Mouse (Mus musculus) MEL (cell line): ENCODE results near the gene Tedc1. TPM values are rescaled to one million over a fixed set of nuclear protein-coding genes. Genes with fewer than 3 reads are reported as not detected.

ENCODE experiments used
- DNase-seq: peaks from one replicate; pipeline ENCODE4 v3.0.0; 2011; ENCODE audit warnings: low read depth, low spot score
- H3K27ac ChIP-seq: 2 replicates; pipeline ENCODE4 v1.5.1; 2012; ENCODE audit warnings: low read depth, mild to moderate bottlenecking, control low read depth, low read length, moderate library complexity; ENCODE audit not compliant: control insufficient read depth
- H3K27me3 ChIP-seq, 2 experiments: fragments of 150-350 bp in 1 of 2; sonication (generic) in 1 of 2; 2 replicates each; pipeline ENCODE4 v1.6.1; 2012; ENCODE audit warnings: low read length in 2 of 2, mild to moderate bottlenecking in 2 of 2, improper control_type of control experiment in 1 of 2, moderate library complexity in 1 of 2; ENCODE audit not compliant: insufficient read depth in 2 of 2, control insufficient read depth in 1 of 2
- H3K36me3 ChIP-seq, 2 experiments: 2 replicates each; pipeline ENCODE4 v1.6.1; 2012 to 2014; ENCODE audit warnings: low read length in 2 of 2, improper control_type of control experiment in 1 of 2, inconsistent platforms in 1 of 2, mild to moderate bottlenecking in 1 of 2; ENCODE audit not compliant: insufficient read depth in 2 of 2, control insufficient read depth in 1 of 2
- H3K4me1 ChIP-seq, 2 experiments: fragments of 150-350 bp in 1 of 2; sonication (generic) in 1 of 2; 2 replicates each; pipeline ENCODE4 v1.6.1; 2012; ENCODE audit warnings: low read length in 2 of 2, improper control_type of control experiment in 1 of 2, mild to moderate bottlenecking in 1 of 2; ENCODE audit not compliant: insufficient read depth in 2 of 2, control insufficient read depth in 1 of 2
- H3K4me3 ChIP-seq, 2 experiments: fragments of 150-350 bp in 1 of 2; sonication (generic) in 1 of 2; 2 replicates each; pipeline ENCODE4 v1.5.1; 2012; ENCODE audit warnings: low read depth in 2 of 2, low read length in 2 of 2, mild to moderate bottlenecking in 2 of 2, moderate library complexity in 2 of 2, control low read depth in 1 of 2, improper control_type of control experiment in 1 of 2; ENCODE audit not compliant: control insufficient read depth in 1 of 2, insufficient read depth in 1 of 2
- H3K79me2 ChIP-seq: 2 replicates; pipeline ENCODE4 v1.6.1; 2012; ENCODE audit warnings: mild to moderate bottlenecking, low read length, moderate library complexity; ENCODE audit not compliant: control insufficient read depth, poor library complexity, insufficient read depth
- H3K9ac ChIP-seq: 2 replicates; pipeline ENCODE4 v1.6.1; 2012; ENCODE audit warnings: low read depth, mild to moderate bottlenecking, control low read depth, low read length, moderate library complexity; ENCODE audit not compliant: control insufficient read depth, poor library complexity, severe bottlenecking
- H3K9me3 ChIP-seq: fragments of 150-350 bp; sonication (generic); replicated peaks from 2 replicates; pipeline ENCODE4 v1.6.1; 2012; ENCODE audit warnings: mild to moderate bottlenecking, low read length, improper control_type of control experiment, moderate library complexity; ENCODE audit not compliant: insufficient read depth
- CHD1 ChIP-seq: IDR thresholded peaks from 2 replicates; pipeline ENCODE4 v1.6.1; 2012; ENCODE audit warnings: low read depth, mild to moderate bottlenecking, inconsistent platforms, low read length, improper control_type of control experiment
- CTCF ChIP-seq, 3 experiments: IDR thresholded peaks in 2 of 3; conservative IDR thresholded peaks in 1 of 3; 2 replicates each; pipeline ENCODE4 v1.5.1; 2011 to 2012; ENCODE audit warnings: low read length in 3 of 3, low read depth in 2 of 3, mild to moderate bottlenecking in 2 of 3, improper control_type of control experiment in 1 of 3, inconsistent platforms in 1 of 3, mixed read lengths in 1 of 3, moderate library complexity in 1 of 3; ENCODE audit not compliant: control insufficient read depth in 1 of 3, insufficient read depth in 1 of 3, poor library complexity in 1 of 3, severe bottlenecking in 1 of 3
- E2F4 ChIP-seq: IDR thresholded peaks from 2 replicates; pipeline ENCODE4 v1.6.1; 2011; ENCODE audit warnings: low read depth, low read length, improper control_type of control experiment, borderline replicate concordance
- EP300 ChIP-seq, 2 experiments: IDR thresholded peaks; 2 replicates each; pipeline ENCODE4 v1.6.1; 2011; ENCODE audit warnings: improper control_type of control experiment in 2 of 2, low read length in 2 of 2, low read depth in 1 of 2, mild to moderate bottlenecking in 1 of 2
- ETS1 ChIP-seq: IDR thresholded peaks from 2 replicates; pipeline ENCODE4 v1.6.1; 2012; ENCODE audit warnings: low read depth, mild to moderate bottlenecking, inconsistent platforms, low read length, improper control_type of control experiment, moderate library complexity
- GATA1 ChIP-seq: IDR thresholded peaks from 2 replicates; pipeline ENCODE4 v1.6.1; 2011; ENCODE audit warnings: low read depth, low read length, improper control_type of control experiment
- MEF2A ChIP-seq: IDR thresholded peaks from 2 replicates; pipeline ENCODE4 v1.6.1; 2014; ENCODE audit warnings: low read depth, mild to moderate bottlenecking, inconsistent platforms, low read length, improper control_type of control experiment; ENCODE audit not compliant: poor library complexity, insufficient replicate concordance, severe bottlenecking; ENCODE audit errors: extremely low read depth
- MXI1 ChIP-seq: IDR thresholded peaks from 2 replicates; pipeline ENCODE4 v1.6.1; 2011; ENCODE audit warnings: mild to moderate bottlenecking, low read depth, low read length, improper control_type of control experiment
- MYC ChIP-seq: IDR thresholded peaks from 2 replicates; pipeline ENCODE4 v1.6.1; 2011; ENCODE audit warnings: low read depth, mild to moderate bottlenecking, low read length, improper control_type of control experiment, moderate library complexity
- POLR2A ChIP-seq, 2 experiments: IDR thresholded peaks; 2 replicates each; pipeline ENCODE4 v1.6.1; 2011 to 2012; ENCODE audit warnings: low read length in 2 of 2, mild to moderate bottlenecking in 2 of 2, control low read depth in 1 of 2, improper control_type of control experiment in 1 of 2, low read depth in 1 of 2, moderate library complexity in 1 of 2; ENCODE audit not compliant: control insufficient read depth in 1 of 2, insufficient read depth in 1 of 2, poor library complexity in 1 of 2
- SMC3 ChIP-seq: IDR thresholded peaks from 2 replicates; pipeline ENCODE4 v1.6.1; 2011; ENCODE audit warnings: low read depth, low read length, improper control_type of control experiment
- TAL1 ChIP-seq: IDR thresholded peaks from 2 replicates; pipeline ENCODE4 v1.6.1; 2012; ENCODE audit warnings: mild to moderate bottlenecking, inconsistent platforms, low read length, moderate library complexity, mixed read lengths
- TBP ChIP-seq: IDR thresholded peaks from 2 replicates; pipeline ENCODE4 v1.8.0; 2011; ENCODE audit warnings: low read depth, low read length, improper control_type of control experiment
- TCF12 ChIP-seq: IDR thresholded peaks from 2 replicates; pipeline ENCODE4 v1.6.1; 2014; ENCODE audit warnings: low read depth, mild to moderate bottlenecking, inconsistent platforms, low read length, improper control_type of control experiment, moderate library complexity
- UBTF ChIP-seq: IDR thresholded peaks from 2 replicates; pipeline ENCODE4 v1.6.1; 2012; ENCODE audit warnings: low read depth, mild to moderate bottlenecking, inconsistent platforms, low read length, improper control_type of control experiment, moderate library complexity, borderline replicate concordance; ENCODE audit not compliant: insufficient read depth
- USF1 ChIP-seq: IDR thresholded peaks from 2 replicates; pipeline ENCODE4 v1.6.1; 2014; ENCODE audit warnings: low read depth, mild to moderate bottlenecking, inconsistent platforms, low read length, improper control_type of control experiment, moderate library complexity
- USF2 ChIP-seq, 2 experiments: IDR thresholded peaks; 2 replicates each; pipeline ENCODE4 v1.6.1; 2011 to 2012; ENCODE audit warnings: improper control_type of control experiment in 2 of 2, low read length in 2 of 2, borderline replicate concordance in 1 of 2, inconsistent platforms in 1 of 2, low read depth in 1 of 2, mild to moderate bottlenecking in 1 of 2; ENCODE audit not compliant: insufficient read depth in 1 of 2
- ZNF384 ChIP-seq: IDR thresholded peaks from 2 replicates; pipeline ENCODE4 v1.6.1; 2012; ENCODE audit warnings: low read depth, mild to moderate bottlenecking, inconsistent platforms, low read length, improper control_type of control experiment
- polyA plus RNA-seq, 2 experiments: library from polyadenylated mRNA; stranded (reverse) in 1 of 2; unstranded in 1 of 2; fragments of >175 nt in 1 of 2; fragments of >200 nt in 1 of 2; gene quantifications; 2 replicates each; pipeline versions ENCODE4 v1.2.1 to v1.2.4; 2012; ENCODE audit warnings: low replicate concordance in 2 of 2, low read depth in 1 of 2; ENCODE audit not compliant: insufficient read length in 2 of 2, insufficient read depth in 1 of 2, missing spikeins in 1 of 2
- total RNA-seq: library from RNA; depleted of rRNA; stranded (reverse); fragments of 300-350 nt; gene quantifications from 2 replicates; pipeline ENCODE4 v1.2.3, GENCODE M21; 2012

Tedc1 gene
- total and polyA plus RNA-seq, 3 experiments = 50.7 to 74.7 TPM; not detected in 1

GRCm38 (mm10) chr12:113146112-113147057 is 9.8 kb upstream of the Tedc1 start, which contains the start of gene Crip1:
Crip1 (plus strand) TSS chr12:113146316.
- H3K79me2 ChIP-seq = 0 out of 2 replicates have a peak, but pooled peaks cover 2% of the 10 kb centered on the region
- H3K4me3 ChIP-seq = no peak within 1 kb of the TSS
- peak; percentile 92 for DNase-seq
- H3K9me3 ChIP-seq = no peaks in the 10 kb centered on the region
- H3K36me3 ChIP-seq = peaks cover 0 to 13% of the 10 kb centered on the region in 2 experiments; a peak in 2 of 4 replicates
- H3K27me3 ChIP-seq = no peaks in the 10 kb centered on the region
- TF ChIP-seq CTCF (IDR thresholded peaks at IDR 0.05 in 2 of 3, conservative IDR thresholded peaks at IDR 0.05 in 1 of 3; ENCODE audit: control insufficient read depth in 1 of 3, insufficient read depth in 1 of 3, low read depth in 2 of 3, low read length in 3 of 3, poor library complexity in 1 of 3, severe bottlenecking in 1 of 3) = peak in 1 of 3 experiments; percentile 100; a peak in 2 of 6 replicates
- TF ChIP-seq TBP = 0 out of 2 replicates have a peak, but pooled peaks have one; percentile 37
- no peak for TF ChIP-seq GATA1
- no peak for TF ChIP-seq UBTF
- TF ChIP-seq MYC = no peak
- 0 out of 2 replicates have a peak, but pooled peaks have one; percentile 59 for TF ChIP-seq MXI1
- no peak for TF ChIP-seq E2F4
- no peak for TF ChIP-seq ZNF384
- TF ChIP-seq POLR2A (IDR thresholded peaks at IDR 0.05; ENCODE audit: control insufficient read depth in 1 of 2, insufficient read depth in 1 of 2, low read depth in 1 of 2, low read length in 2 of 2, poor library complexity in 1 of 2) = peak in 1 of 2 experiments; percentile 32; a peak in 1 of 4 replicates
- no peak for TF ChIP-seq USF2 (IDR thresholded peaks at IDR 0.05; ENCODE audit: borderline replicate concordance in 1 of 2, insufficient read depth in 1 of 2, low read depth in 1 of 2, low read length in 2 of 2)
- TF ChIP-seq USF1 = no peak
- no peak for TF ChIP-seq SMC3
- no peak for TF ChIP-seq MEF2A
- TF ChIP-seq EP300 (IDR thresholded peaks at IDR 0.05; ENCODE audit: low read depth in 1 of 2, low read length in 2 of 2) = no peak
- TF ChIP-seq TCF12 = no peak
- H3K27ac ChIP-seq = no peak within 1 kb of the TSS
- H3K9ac ChIP-seq = no peak within 1 kb of the TSS
- peaks cover 12 to 32% of the 10 kb centered on the region in 2 experiments for H3K4me1 ChIP-seq

GRCm38 (mm10) chr12:113147481-113147880 is 8.7 kb upstream of the Tedc1 start:
- Histone ChIP-seq H3K9me3 (no peaks in the 10 kb centered on the region), H3K36me3 (peaks cover 0 to 13% of the 10 kb centered on the region in 2 experiments; a peak in 2 of 4 replicates), H3K27me3 (no peaks in the 10 kb centered on the region), H3K27ac (no peak overlapping the region), H3K79me2 (no peaks in the 10 kb centered on the region; the same call in 1 of the 2 replicates), H3K4me3 (no peak overlapping the region), H3K9ac (no peak overlapping the region), H3K4me1 (peaks cover 13 to 29% of the 10 kb centered on the region in 2 experiments)
- TF ChIP-seq TAL1 (no peak), ETS1 (no peak), CHD1 (no peak), MYC (no peak)
- DNase-seq = no peak
